In the genomic region with DNA sequence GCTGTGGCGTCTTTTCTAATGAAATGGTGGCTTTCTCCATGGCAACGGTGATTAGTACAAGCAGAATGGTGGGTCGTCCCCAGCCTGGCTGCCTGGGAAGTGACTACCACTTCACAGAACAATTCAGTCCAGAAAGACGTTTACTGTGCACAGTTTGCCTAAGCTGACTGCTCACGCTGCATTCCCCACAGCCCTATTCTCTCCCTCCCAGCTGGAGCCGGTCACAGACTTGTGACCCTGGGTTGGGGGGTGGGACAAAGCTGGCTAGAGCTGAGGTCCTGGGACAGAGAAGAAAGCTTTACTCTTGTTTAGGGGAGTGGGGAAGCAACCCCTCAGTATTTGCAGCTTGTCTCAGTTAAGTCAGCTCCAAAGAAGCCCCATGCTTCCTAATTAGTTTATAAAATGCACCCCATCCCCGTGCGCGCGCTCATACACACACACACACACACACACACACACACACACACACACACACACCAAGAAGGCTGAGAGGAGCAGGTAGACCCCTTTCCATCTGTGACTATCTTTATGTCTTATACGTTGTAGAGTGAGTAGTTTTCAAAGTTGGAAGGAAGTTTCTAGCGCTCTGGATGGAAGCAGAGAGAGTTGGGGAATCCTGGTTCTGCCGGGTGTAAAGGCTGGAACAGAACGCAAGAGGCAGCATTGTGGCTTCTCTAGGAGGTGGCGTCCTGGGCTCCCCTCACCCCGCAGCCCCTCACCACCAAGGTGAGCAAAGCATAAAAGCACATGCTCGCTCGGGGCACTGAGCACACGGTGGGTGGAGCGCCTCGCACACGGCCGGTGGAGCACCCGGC, we compare ENCODE assay signal across 9 mouse cellular contexts.
DNase-seq lines count a peak whose midpoint lies in the region; ATAC-seq lines count a peak whose summit lies in the region.
"Had no signal": no experiment of that assay in that cellular context is flagged by ENCODE, and none has a peak within 500 bp of the region (broad histone marks: within the 10 kb centered on the region; RNA-seq: fewer than 3 reads in every experiment).

No protein-coding gene starts in this region.

- WGBS in embryonic facial prominence, embryonic 11.5 days = 25% methylated on average over 24 of the region's 24 CpGs
- whole genome bisulfite sequencing in hindbrain, embryonic 14.5 days = 13% methylated on average over 24 of the region's 24 CpGs
- 35% methylated on average over 24 of the region's 24 CpGs for WGBS in neural tube, embryonic 11.5 days

- H3K36me3 ChIP-seq in embryonic facial prominence, embryonic 11.5 days (replicated peaks; ENCODE audit: control insufficient read depth, insufficient read depth, low read depth, low read length) = no peaks in the 10 kb centered on the region
- no peaks in the 10 kb centered on the region for H3K36me3 ChIP-seq in hindbrain, embryonic 14.5 days (replicated peaks; ENCODE audit: control insufficient read depth, insufficient read depth)
- H3K36me3 ChIP-seq in neural tube, embryonic 11.5 days (ENCODE audit: control insufficient read depth, insufficient read depth, low read length) = no peaks in the 10 kb centered on the region

- H3K9me3 ChIP-seq in embryonic facial prominence, embryonic 11.5 days (replicated peaks; ENCODE audit: control insufficient read depth, low read length) = peaks cover 3% of the 10 kb centered on the region; the same call in 1 of the 2 replicates
- H3K9me3 ChIP-seq in hindbrain, embryonic 14.5 days (ENCODE audit: control insufficient read depth, low read length) = no peaks in the 10 kb centered on the region; the same call in 1 of the 2 replicates
- no peaks in the 10 kb centered on the region for H3K9me3 ChIP-seq in neural tube, embryonic 11.5 days (ENCODE audit: control insufficient read depth, low read length)

- H3K9ac ChIP-seq in embryonic facial prominence, embryonic 11.5 days (replicated peaks; ENCODE audit: low read length) = no peak overlapping the region
- peak overlapping the region; percentile 25; the same call in 1 of the 2 replicates for H3K9ac ChIP-seq in hindbrain, embryonic 14.5 days
- no peak overlapping the region for H3K9ac ChIP-seq in neural tube, embryonic 11.5 days (ENCODE audit: low read length)

- H3K27me3 ChIP-seq in embryonic facial prominence, embryonic 11.5 days (ENCODE audit: control insufficient read depth, insufficient read depth, low read length) = no peaks in the 10 kb centered on the region
- no peaks in the 10 kb centered on the region for H3K27me3 ChIP-seq in hindbrain, embryonic 14.5 days (ENCODE audit: control insufficient read depth, insufficient read depth, low read length)
- no peaks in the 10 kb centered on the region for H3K27me3 ChIP-seq in neural tube, embryonic 11.5 days (ENCODE audit: control insufficient read depth, insufficient read depth, low read length)

- H3K27ac ChIP-seq in embryonic facial prominence, embryonic 11.5 days (replicated peaks; ENCODE audit: low read depth, low read length) = no peak overlapping the region
- H3K27ac ChIP-seq in hindbrain, embryonic 14.5 days = peak overlapping the region; percentile 58
- H3K27ac ChIP-seq in neural tube, embryonic 11.5 days (ENCODE audit: low read depth, low read length) = peak overlapping the region; percentile 80

- peaks cover 5% of the 10 kb centered on the region; the same call in 1 of the 2 replicates for H3K4me1 ChIP-seq in embryonic facial prominence, embryonic 11.5 days (ENCODE audit: control insufficient read depth, insufficient read depth, low read length)
- H3K4me1 ChIP-seq in hindbrain, embryonic 14.5 days (replicated peaks; ENCODE audit: control insufficient read depth, insufficient read depth, low read length) = peaks cover 33% of the 10 kb centered on the region
- peaks cover 14% of the 10 kb centered on the region for H3K4me1 ChIP-seq in neural tube, embryonic 11.5 days (ENCODE audit: control insufficient read depth, insufficient read depth, low read length)

- 0 out of 2 replicates have a peak, but pooled peaks have one; percentile 57 for ATAC-seq in embryonic facial prominence, embryonic 11.5 days (replicated peaks; ENCODE audit: insufficient number of reproducible peaks, low FRiP score, low TSS enrichment, low read depth)
- peak; percentile 77; the same call in 1 of the 2 replicates for ATAC-seq in hindbrain, embryonic 14.5 days (ENCODE audit: low FRiP score)
- ATAC-seq in neural tube, embryonic 11.5 days (ENCODE audit: insufficient read depth, low FRiP score, low TSS enrichment) = peak; percentile 74

- H3K4me2 ChIP-seq in embryonic facial prominence, embryonic 11.5 days (ENCODE audit: low read depth, low read length) = peak overlapping the region; percentile 1; the same call in 1 of the 2 replicates
- peak overlapping the region; percentile 42 for H3K4me2 ChIP-seq in hindbrain, embryonic 14.5 days (replicated peaks)
- H3K4me2 ChIP-seq in neural tube, embryonic 11.5 days (ENCODE audit: low read depth) = peak overlapping the region; percentile 23; the same call in 1 of the 2 replicates

- DNase-seq in kidney, postnatal 4 days = peak; percentile 49 to 65
- no peak for DNase-seq in kidney, postnatal 25 days
- DNase-seq in embryonic facial prominence, embryonic 11.5 days (ENCODE audit: low spot score) = peak; percentile 59
- DNase-seq in hindbrain, embryonic 14.5 days (ENCODE audit: low spot score) = peak; percentile 67
- DNase-seq in neural tube, embryonic 11.5 days (ENCODE audit: low spot score) = peak; percentile 74
- no peak for DNase-seq in spleen, postnatal 10 days (ENCODE audit: low spot score in 2 of 2)
- no peak for DNase-seq in left cerebral cortex, adult 8-10 months (ENCODE audit: low spot score in 2 of 2)
- no peak for DNase-seq in cerebellum, adult 9-10 months
- DNase-seq: cerebellum, adult 9-11 months had no signal

- no peak overlapping the region for H3K4me3 ChIP-seq in embryonic facial prominence, embryonic 11.5 days (ENCODE audit: low read depth, low read length)
- peak overlapping the region; percentile 2; the same call in 1 of the 2 replicates for H3K4me3 ChIP-seq in hindbrain, embryonic 14.5 days (replicated peaks; ENCODE audit: low read length)
- H3K4me3 ChIP-seq in neural tube, embryonic 11.5 days (ENCODE audit: low read depth, low read length) = no peak overlapping the region

Comparison
In these comparisons a context has a peak if more than half of its experiments do, and no peak if none do; other contexts are left out.
1. DNase-seq: peak in kidney, postnatal 4 days (2 of 2), embryonic facial prominence, embryonic 11.5 days (single experiment), hindbrain, embryonic 14.5 days (single experiment) and neural tube, embryonic 11.5 days (single experiment); none in kidney, postnatal 25 days (0 of 2), spleen, postnatal 10 days (0 of 2), left cerebral cortex, adult 8-10 months (0 of 2) and cerebellum, adult 9-10 months (single experiment).
2. Peak in every context shown above with its lines, with median percentiles within 50 percentile points of each other: ATAC-seq and H3K4me2 ChIP-seq.